Mouse (Mus musculus) megakaryocyte, embryonic 14.5 days (primary cell): Measurements from ENCODE around the gene Mlkl. TPM values are rescaled to one million over a fixed set of nuclear protein-coding genes. Genes with fewer than 3 reads are reported as not detected.
A peak's percentile ranks its signal among the peaks of the same experiment; 100 is the strongest.

Experiments used
- H3K27me3 ChIP-seq: replicated peaks from 2 replicates; pipeline ENCODE3; 2012; ENCODE audit warnings: inconsistent platforms
- H3K36me3 ChIP-seq: replicated peaks from 2 replicates; pipeline ENCODE3; 2012; ENCODE audit warnings: low read length, inconsistent platforms, mixed read lengths
- H3K4me1 ChIP-seq: 2 replicates; pipeline ENCODE4 v1.6.1; 2012; ENCODE audit warnings: inconsistent platforms
- H3K4me3 ChIP-seq: replicated peaks from 2 replicates; pipeline ENCODE3; 2012; ENCODE audit warnings: moderate library complexity, mild to moderate bottlenecking, inconsistent platforms
- H3K9me3 ChIP-seq: 2 replicates; pipeline ENCODE4 v1.6.1; 2012; ENCODE audit warnings: inconsistent platforms
- FLI1 ChIP-seq: IDR thresholded peaks from 2 replicates; pipeline ENCODE4 v1.6.1; 2012; ENCODE audit warnings: low read length, inconsistent platforms, mixed read lengths
- GATA1 ChIP-seq: IDR thresholded peaks from 3 replicates; pipeline ENCODE4 v1.6.1; 2012; ENCODE audit warnings: mixed read lengths, low read length, inconsistent platforms, borderline replicate concordance
- polyA plus RNA-seq: library from polyadenylated mRNA; stranded (reverse); fragments of >175 nt; gene quantifications from 2 replicates; pipeline ENCODE4 v1.2.3, GENCODE M21; 2012; ENCODE audit warnings: low replicate concordance; ENCODE audit not compliant: insufficient read depth

Gene Mlkl
- polyA plus RNA-seq, 1 experiment, result 3.8 TPM

- H3K4me1 ChIP-seq, result peaks cover 34% of the 10 kb centered on the region
- H3K27me3 ChIP-seq, result peaks cover 29% of the 10 kb centered on the region
- peak overlapping the region; percentile 69 for H3K4me3 ChIP-seq
- TF ChIP-seq GATA1 (peak; percentile 66; the same call in 1 of the 3 replicates), FLI1 (no peak)
- no peaks in the 10 kb centered on the region for H3K36me3 ChIP-seq
- peaks cover 19% of the 10 kb centered on the region for H3K9me3 ChIP-seq
Measured at GRCm38 (mm10) chr8:111261981-111262381, 76.0 kb downstream of the Mlkl start.

Other genes with a start within 250 kb of the Mlkl start
- gene Clec18a, start 245.8 kb downstream of the Mlkl start, polyA plus RNA-seq, result not detected in 2 replicates
- 0.89 and 1.00 TPM in 2 replicates for gene Pdpr, start 243.5 kb downstream of the Mlkl start, polyA plus RNA-seq
- 18.0 and 27.3 TPM in 2 replicates for gene Glg1, start 79.0 kb downstream of the Mlkl start, polyA plus RNA-seq
- gene Rfwd3, start 38.0 kb downstream of the Mlkl start, polyA plus RNA-seq, result 0.69 TPM in 1 of 2 replicates, not detected in the other
- not detected in 2 replicates for gene Fa2h, start 55.6 kb upstream of the Mlkl start, polyA plus RNA-seq
- 0.96 TPM in 1 of 2 replicates, not detected in the other for gene Wdr59, start 183.9 kb upstream of the Mlkl start, polyA plus RNA-seq
- gene Znrf1, start 197.9 kb upstream of the Mlkl start, polyA plus RNA-seq, result 22.3 and 36.6 TPM in 2 replicates